Mouse (Mus musculus): ENCODE measurements around the gene Lst1. TPM values are rescaled to one million over a fixed set of nuclear protein-coding genes. Genes with fewer than 3 reads are reported as not detected.

Lst1 gene
- polyA plus RNA-seq, 1 experiment from 2014 or later = 7.3 TPM

DNA sequence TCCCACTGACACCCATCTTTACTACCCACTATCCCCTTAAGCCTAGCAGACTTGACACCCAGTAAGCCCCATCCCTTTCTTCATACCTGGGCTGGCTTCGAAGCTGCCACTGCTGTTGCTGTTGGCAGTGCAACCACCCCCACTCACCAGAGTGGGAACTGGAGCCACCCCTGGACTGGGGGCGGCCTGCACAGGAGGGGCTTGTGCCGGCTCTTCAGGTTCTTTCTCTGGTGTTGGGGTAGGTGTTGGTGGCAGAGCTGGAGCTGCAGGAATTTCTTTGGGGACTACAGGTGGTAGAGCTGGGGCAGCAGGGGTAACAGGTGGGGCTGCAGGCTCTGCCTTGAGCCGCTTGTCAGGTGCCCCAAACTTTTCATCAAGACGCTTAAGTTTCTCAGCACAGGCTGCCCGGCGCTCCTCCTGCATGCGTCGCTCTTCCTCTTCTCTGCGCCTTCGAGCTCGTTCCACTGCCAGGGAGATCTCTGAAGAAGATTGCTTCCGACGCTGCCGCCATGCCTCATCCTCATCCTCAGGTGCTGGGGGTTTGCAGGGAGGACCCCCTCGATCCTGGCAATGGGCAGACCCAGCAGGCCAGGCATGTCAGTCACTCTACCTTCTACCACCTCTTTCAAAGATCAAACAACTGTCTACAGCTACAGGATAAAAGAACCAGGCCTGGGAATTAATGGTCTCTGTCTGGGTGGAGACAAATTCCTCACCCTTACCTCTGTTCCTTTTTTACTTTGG is 29.2 kb downstream of the Lst1 start:
- 96% methylated on average over 16 of the region's 16 CpGs for WGBS
- H3K36me3 ChIP-seq (ENCODE audit: control insufficient read depth, insufficient read depth, low read length) = peaks cover 78% of the 10 kb centered on the region
- no peaks in the 10 kb centered on the region for H3K9me3 ChIP-seq (ENCODE audit: control insufficient read depth, low read length)
- H3K4me2 ChIP-seq (ENCODE audit: low read length) = no peak overlapping the region
- no peaks in the 10 kb centered on the region for H3K27me3 ChIP-seq (replicated peaks; ENCODE audit: control insufficient read depth, insufficient read depth, low read length)
- ATAC-seq = no peak
- no peak overlapping the region for H3K27ac ChIP-seq (ENCODE audit: low read depth, low read length)
- no peak overlapping the region for H3K4me3 ChIP-seq (ENCODE audit: low read length)
- H3K4me1 ChIP-seq (ENCODE audit: control insufficient read depth, insufficient read depth, low read depth, low read length) = peaks cover 18% of the 10 kb centered on the region
- no peak overlapping the region for H3K9ac ChIP-seq (ENCODE audit: low read depth, low read length)

DNA sequence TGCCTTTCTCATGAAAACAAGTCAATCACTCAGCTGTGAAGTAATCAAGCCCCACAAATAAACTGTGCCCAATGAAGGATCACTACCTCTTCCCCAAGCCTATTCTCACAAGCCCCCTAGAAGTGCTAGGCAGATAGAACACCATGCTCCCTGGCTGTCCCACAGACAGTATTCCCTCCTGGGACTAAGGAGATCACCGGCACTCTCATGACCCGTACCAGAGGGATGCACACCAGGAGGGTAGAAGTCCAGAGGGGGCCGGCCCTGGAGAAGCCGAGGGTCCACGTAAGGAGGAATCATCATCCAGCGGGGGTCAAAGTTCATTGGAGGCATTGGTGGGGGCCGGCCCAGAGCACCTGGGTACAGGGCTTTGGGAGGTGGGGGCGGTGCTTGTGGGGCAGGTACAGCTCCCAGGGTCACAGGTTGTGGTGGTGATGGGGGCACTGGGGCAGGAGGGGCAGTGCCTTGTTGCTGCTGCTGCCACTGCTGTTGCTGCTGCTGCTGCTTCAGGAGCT is 30.5 kb downstream of the Lst1 start:
- Histone ChIP-seq H3K27me3 (replicated peaks; ENCODE audit: control insufficient read depth, insufficient read depth, low read length) (no peaks in the 10 kb centered on the region), H3K9ac (ENCODE audit: low read depth, low read length) (no peak overlapping the region), H3K27ac (ENCODE audit: low read depth, low read length) (no peak overlapping the region), H3K9me3 (ENCODE audit: control insufficient read depth, low read length) (no peaks in the 10 kb centered on the region), H3K36me3 (ENCODE audit: control insufficient read depth, insufficient read depth, low read length) (peaks cover 90% of the 10 kb centered on the region), H3K4me2 (ENCODE audit: low read length) (no peak overlapping the region), H3K4me3 (ENCODE audit: low read length) (no peak overlapping the region), H3K4me1 (ENCODE audit: control insufficient read depth, insufficient read depth, low read depth, low read length) (peaks cover 12% of the 10 kb centered on the region)
- whole genome bisulfite sequencing = 95% methylated on average over 8 of the region's 8 CpGs
- ATAC-seq = no peak

DNA sequence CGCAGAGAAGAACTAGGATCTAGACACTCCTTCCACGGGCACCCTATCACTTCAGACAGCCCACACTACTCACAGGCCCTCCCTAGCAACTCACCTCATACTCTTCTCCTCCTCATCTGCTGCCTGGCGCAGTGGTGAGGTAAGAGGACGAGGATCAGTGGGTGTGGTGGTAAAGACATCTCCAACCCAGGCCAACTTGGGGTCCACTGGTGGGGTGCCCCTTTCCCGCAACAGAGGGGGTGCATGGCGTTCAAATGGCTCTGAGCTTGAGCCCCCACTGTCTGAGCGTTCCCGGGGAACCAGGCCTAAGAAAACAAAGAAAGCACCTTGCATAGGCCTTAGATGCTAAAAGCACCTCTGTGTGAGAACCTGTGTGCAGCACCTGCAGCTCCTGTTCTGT is 31.0 kb downstream of the Lst1 start:
- Histone ChIP-seq H3K27ac (ENCODE audit: low read depth, low read length) (no peak overlapping the region), H3K4me1 (ENCODE audit: control insufficient read depth, insufficient read depth, low read depth, low read length) (peaks cover 7% of the 10 kb centered on the region), H3K9ac (ENCODE audit: low read depth, low read length) (no peak overlapping the region), H3K36me3 (ENCODE audit: control insufficient read depth, insufficient read depth, low read length) (peaks cover 95% of the 10 kb centered on the region), H3K9me3 (ENCODE audit: control insufficient read depth, low read length) (no peaks in the 10 kb centered on the region), H3K4me3 (ENCODE audit: low read length) (no peak overlapping the region), H3K4me2 (ENCODE audit: low read length) (no peak overlapping the region), H3K27me3 (replicated peaks; ENCODE audit: control insufficient read depth, insufficient read depth, low read length) (no peaks in the 10 kb centered on the region)
- ATAC-seq = no peak
- WGBS = 91% methylated on average over 8 of the region's 8 CpGs

GRCm38 (mm10) chr17:35156461-35157200 is 31.6 kb downstream of the Lst1 start:
- Histone ChIP-seq H3K4me3 (ENCODE audit: low read length) (no peak overlapping the region), H3K4me1 (ENCODE audit: control insufficient read depth, insufficient read depth, low read depth, low read length) (peaks cover under 1% of the 10 kb centered on the region; the same call in 1 of the 2 replicates), H3K9ac (ENCODE audit: low read depth, low read length) (no peak overlapping the region), H3K36me3 (ENCODE audit: control insufficient read depth, insufficient read depth, low read length) (peaks cover 97% of the 10 kb centered on the region), H3K4me2 (ENCODE audit: low read length) (no peak overlapping the region), H3K9me3 (ENCODE audit: control insufficient read depth, low read length) (no peaks in the 10 kb centered on the region), H3K27ac (ENCODE audit: low read depth, low read length) (no peak overlapping the region), H3K27me3 (replicated peaks; ENCODE audit: control insufficient read depth, insufficient read depth, low read length) (no peaks in the 10 kb centered on the region)
- no peak for ATAC-seq
- WGBS = 93% methylated on average over 33 of the region's 33 CpGs

DNA sequence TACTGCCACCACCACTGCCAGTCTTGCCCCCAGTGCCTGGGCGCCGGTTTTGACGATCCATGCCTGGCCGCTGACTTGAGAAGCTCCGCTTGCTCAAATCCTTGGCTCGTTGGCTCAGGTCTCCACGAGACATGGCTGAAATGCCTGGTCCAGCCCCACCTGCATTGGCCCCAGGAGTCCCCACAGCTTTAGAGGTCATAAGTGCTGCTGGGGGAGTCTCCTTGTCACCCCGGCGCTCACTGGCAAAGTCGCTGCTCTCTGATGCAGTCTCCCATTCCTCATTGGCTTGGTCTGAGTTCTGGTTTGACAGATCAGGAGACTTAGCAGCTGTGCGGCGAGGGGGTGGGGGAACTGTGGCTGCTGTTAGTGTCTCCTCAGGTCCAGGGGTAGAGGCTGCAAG is 32.8 kb downstream of the Lst1 start:
- WGBS = 89% methylated on average over 12 of the region's 12 CpGs
- Histone ChIP-seq H3K4me3 (ENCODE audit: low read length) (no peak overlapping the region), H3K27me3 (replicated peaks; ENCODE audit: control insufficient read depth, insufficient read depth, low read length) (no peaks in the 10 kb centered on the region), H3K9ac (ENCODE audit: low read depth, low read length) (no peak overlapping the region), H3K27ac (ENCODE audit: low read depth, low read length) (no peak overlapping the region), H3K36me3 (ENCODE audit: control insufficient read depth, insufficient read depth, low read length) (peaks cover 94% of the 10 kb centered on the region), H3K9me3 (ENCODE audit: control insufficient read depth, low read length) (no peaks in the 10 kb centered on the region), H3K4me2 (ENCODE audit: low read length) (no peak overlapping the region), H3K4me1 (ENCODE audit: control insufficient read depth, insufficient read depth, low read depth, low read length) (no peaks in the 10 kb centered on the region)
- no peak for ATAC-seq

GRCm38 (mm10) chr17:35154616-35155015 is 33.6 kb downstream of the Lst1 start:
- no peak overlapping the region for H3K4me2 ChIP-seq (ENCODE audit: low read length)
- H3K9me3 ChIP-seq (ENCODE audit: control insufficient read depth, low read length) = no peaks in the 10 kb centered on the region
- WGBS = 65% methylated on average over 7 of the region's 7 CpGs

GRCm38 (mm10) chr17:35153931-35154330 is 34.3 kb downstream of the Lst1 start:
- no peak overlapping the region for H3K4me3 ChIP-seq (ENCODE audit: low read length)
- WGBS = 88% methylated on average over 4 of the region's 4 CpGs
- no peak overlapping the region for H3K27ac ChIP-seq (ENCODE audit: low read depth, low read length)
- no peak overlapping the region for H3K4me2 ChIP-seq (ENCODE audit: low read length)
- H3K27me3 ChIP-seq (replicated peaks; ENCODE audit: control insufficient read depth, insufficient read depth, low read length) = no peaks in the 10 kb centered on the region
- H3K36me3 ChIP-seq (ENCODE audit: control insufficient read depth, insufficient read depth, low read length) = peaks cover 94% of the 10 kb centered on the region
- no peak overlapping the region for H3K9ac ChIP-seq (ENCODE audit: low read depth, low read length)
- H3K4me1 ChIP-seq (ENCODE audit: control insufficient read depth, insufficient read depth, low read depth, low read length) = no peaks in the 10 kb centered on the region
- H3K9me3 ChIP-seq (ENCODE audit: control insufficient read depth, low read length) = no peaks in the 10 kb centered on the region
- ATAC-seq = no peak

More at GRCm38 (mm10) chr17:35154616-35155015, 33.6 kb downstream of the Lst1 start:
- Histone ChIP-seq H3K4me3 (ENCODE audit: low read length) (no peak overlapping the region), H3K36me3 (ENCODE audit: control insufficient read depth, insufficient read depth, low read length) (peaks cover 94% of the 10 kb centered on the region), H3K4me1 (ENCODE audit: control insufficient read depth, insufficient read depth, low read depth, low read length) (no peaks in the 10 kb centered on the region), H3K9ac (ENCODE audit: low read depth, low read length) (no peak overlapping the region), H3K27me3 (replicated peaks; ENCODE audit: control insufficient read depth, insufficient read depth, low read length) (no peaks in the 10 kb centered on the region), H3K27ac (ENCODE audit: low read depth, low read length) (no peak overlapping the region)
- ATAC-seq = no peak

DNA sequence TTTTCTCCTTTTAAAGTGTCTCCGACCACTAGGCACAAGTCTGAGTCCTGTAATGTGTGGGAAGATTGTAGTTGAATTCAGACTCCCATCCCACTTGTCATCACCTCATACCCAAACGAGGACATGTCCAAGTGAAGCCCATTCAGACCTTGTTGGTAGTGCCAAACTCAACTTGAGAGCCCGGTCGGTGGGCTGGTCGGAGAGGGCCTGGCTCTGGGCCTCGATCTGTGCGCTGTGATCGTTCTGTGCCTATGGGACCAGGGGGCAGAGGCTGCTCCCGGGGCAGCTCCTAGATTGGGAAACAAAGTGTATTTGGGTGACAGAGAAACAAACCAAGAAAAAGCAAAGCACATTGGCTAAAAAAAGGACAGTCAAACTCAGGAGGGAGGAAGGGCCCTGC is 35.2 kb downstream of the Lst1 start:
- no peak overlapping the region for H3K9ac ChIP-seq (ENCODE audit: low read depth, low read length)
- no peak overlapping the region for H3K4me3 ChIP-seq (ENCODE audit: low read length)
- H3K27me3 ChIP-seq (replicated peaks; ENCODE audit: control insufficient read depth, insufficient read depth, low read length) = no peaks in the 10 kb centered on the region
- no peak overlapping the region for H3K4me2 ChIP-seq (ENCODE audit: low read length)
- no peaks in the 10 kb centered on the region for H3K9me3 ChIP-seq (ENCODE audit: control insufficient read depth, low read length)
- WGBS = 92% methylated on average over 9 of the region's 9 CpGs
- H3K4me1 ChIP-seq (ENCODE audit: control insufficient read depth, insufficient read depth, low read depth, low read length) = no peaks in the 10 kb centered on the region
- H3K36me3 ChIP-seq (ENCODE audit: control insufficient read depth, insufficient read depth, low read length) = peaks cover 92% of the 10 kb centered on the region
- ATAC-seq = no peak
- no peak overlapping the region for H3K27ac ChIP-seq (ENCODE audit: low read depth, low read length)

DNA sequence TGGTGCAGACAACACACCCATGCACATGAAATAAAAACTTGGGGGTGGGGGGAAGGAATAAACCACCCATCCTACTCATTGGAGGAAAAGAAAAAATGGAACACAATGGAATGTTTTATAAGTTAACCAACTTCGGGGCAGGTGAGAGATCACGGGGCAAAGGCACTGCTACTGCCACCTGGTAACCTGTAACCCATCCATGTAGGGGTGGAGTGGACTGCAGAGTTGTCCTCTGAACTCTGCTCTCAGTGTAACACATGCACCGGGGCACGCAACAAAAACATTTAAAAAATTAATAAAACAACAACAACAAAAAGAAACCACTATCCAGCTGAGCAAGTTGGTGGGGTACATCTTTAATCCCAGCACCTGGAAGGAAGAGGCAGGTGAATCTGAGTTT is 36.1 kb downstream of the Lst1 start:
- Histone ChIP-seq H3K4me2 (ENCODE audit: low read length) (no peak overlapping the region), H3K4me3 (ENCODE audit: low read length) (no peak overlapping the region), H3K9ac (ENCODE audit: low read depth, low read length) (no peak overlapping the region), H3K27me3 (replicated peaks; ENCODE audit: control insufficient read depth, insufficient read depth, low read length) (no peaks in the 10 kb centered on the region), H3K4me1 (ENCODE audit: control insufficient read depth, insufficient read depth, low read depth, low read length) (no peaks in the 10 kb centered on the region), H3K9me3 (ENCODE audit: control insufficient read depth, low read length) (no peaks in the 10 kb centered on the region), H3K27ac (ENCODE audit: low read depth, low read length) (no peak overlapping the region), H3K36me3 (ENCODE audit: control insufficient read depth, insufficient read depth, low read length) (peaks cover 88% of the 10 kb centered on the region)
- 93% methylated on average over 4 of the region's 4 CpGs for WGBS
- ATAC-seq = no peak

Measured in hindbrain, embryonic 16.5 days (tissue).